Mouse (Mus musculus) neural tube, embryonic 14.5 days (tissue): ENCODE results near the gene Ptpn9. TPM values are rescaled to one million over a fixed set of nuclear protein-coding genes. Genes with fewer than 3 reads are reported as not detected.

Experiments
- ATAC-seq: fragments of 200-750 bp; cut with Nextera tagmentation; 2 replicates; pipeline ENCODE4 v1.8.0; 2017; ENCODE audit warnings: low read depth, mild to moderate bottlenecking, moderate TSS enrichment, moderate library complexity
- H3K27ac ChIP-seq: fragments of 300-500 bp; sonication (generic); 2 replicates; pipeline ENCODE4 v1.5.1; 2014; ENCODE audit warnings: low read depth, mild to moderate bottlenecking, control low read depth, low read length, moderate library complexity, mixed read lengths
- H3K27me3 ChIP-seq: fragments of 300-500 bp; sonication (generic); 2 replicates; pipeline ENCODE4 v1.6.1; 2014; ENCODE audit warnings: low read length; ENCODE audit not compliant: control insufficient read depth, insufficient read depth
- H3K36me3 ChIP-seq: fragments of 300-500 bp; sonication (generic); 2 replicates; pipeline ENCODE4 v1.6.1; 2014; ENCODE audit warnings: low read length, mixed read lengths; ENCODE audit not compliant: control insufficient read depth, insufficient read depth
- H3K4me1 ChIP-seq: fragments of 300-500 bp; sonication (generic); 2 replicates; pipeline ENCODE4 v1.6.1; 2014; ENCODE audit warnings: low read length; ENCODE audit not compliant: control insufficient read depth, insufficient read depth
- H3K4me2 ChIP-seq: fragments of 300-500 bp; sonication (generic); 2 replicates; pipeline ENCODE4 v1.6.1; 2014; ENCODE audit warnings: mild to moderate bottlenecking, low read depth, low read length, control low read depth
- H3K4me3 ChIP-seq: fragments of 300-500 bp; sonication (generic); 2 replicates; pipeline ENCODE4 v1.5.1; 2014; ENCODE audit warnings: low read depth, low read length, control low read depth, mixed read lengths
- H3K9ac ChIP-seq: fragments of 300-500 bp; sonication (generic); replicated peaks from 2 replicates; pipeline ENCODE4 v1.6.1; 2014; ENCODE audit warnings: low read depth, mild to moderate bottlenecking, control low read depth, low read length, mixed read lengths
- H3K9me3 ChIP-seq: fragments of 300-500 bp; sonication (generic); 2 replicates; pipeline ENCODE4 v1.6.1; 2016; ENCODE audit warnings: low read length; ENCODE audit not compliant: control insufficient read depth
- WGBS: fragments of 180-500 bp; shearing (Covaris S2); extraction: QIAGEN DNeasy Blood & Tissue Kit; methylation state at CpG from one replicate; pipeline ENCODE4 v1.1.7; 2014; 5-methylcytosine and 5-hydroxymethylcytosine counted together
- polyA plus RNA-seq: library from polyadenylated mRNA; unstranded; fragments of >200 nt; fragmentation: Nextera tagmentation; extraction: Ambion mirVana; gene quantifications from 2 replicates; pipeline ENCODE4 v1.2.1, GENCODE M21; 2014

The Ptpn9 gene
- polyA plus RNA-seq, 1 experiment from 2014 or later = 31.3 TPM

GRCm38 (mm10) chr9:57003011-57003410, 8.3 kb downstream of the Ptpn9 start:
- H3K27ac ChIP-seq = no peak overlapping the region
- no peak for ATAC-seq
- WGBS = 72% methylated on average over 4 of the region's 4 CpGs
- no peaks in the 10 kb centered on the region for H3K9me3 ChIP-seq
- no peak overlapping the region for H3K4me3 ChIP-seq
- no peaks in the 10 kb centered on the region for H3K27me3 ChIP-seq
- no peaks in the 10 kb centered on the region for H3K4me1 ChIP-seq
- H3K4me2 ChIP-seq = no peak overlapping the region
- H3K36me3 ChIP-seq = no peaks in the 10 kb centered on the region
- no peak overlapping the region for H3K9ac ChIP-seq

GRCm38 (mm10) chr9:57012393-57012792, 17.7 kb downstream of the Ptpn9 start:
- H3K27ac ChIP-seq = no peak overlapping the region
- H3K36me3 ChIP-seq = no peaks in the 10 kb centered on the region
- no peak overlapping the region for H3K4me3 ChIP-seq
- no peak for ATAC-seq
- WGBS = 86% methylated on average over 1 of the region's 1 CpGs
- H3K9ac ChIP-seq = no peak overlapping the region
- no peaks in the 10 kb centered on the region for H3K9me3 ChIP-seq
- H3K4me2 ChIP-seq = no peak overlapping the region
- H3K27me3 ChIP-seq = no peaks in the 10 kb centered on the region
- no peaks in the 10 kb centered on the region for H3K4me1 ChIP-seq

- whole genome bisulfite sequencing = 85% methylated on average over 4 of the region's 4 CpGs
- H3K4me1 ChIP-seq = no peaks in the 10 kb centered on the region
Observed at GRCm38 (mm10) chr9:57012895-57013294, 18.2 kb downstream of the Ptpn9 start.

GRCm38 (mm10) chr9:57013756-57014155, 19.0 kb downstream of the Ptpn9 start:
- Histone ChIP-seq H3K27me3 (no peaks in the 10 kb centered on the region), H3K4me2 (no peak overlapping the region), H3K9me3 (no peaks in the 10 kb centered on the region), H3K9ac (no peak overlapping the region), H3K4me1 (no peaks in the 10 kb centered on the region), H3K27ac (no peak overlapping the region), H3K36me3 (no peaks in the 10 kb centered on the region), H3K4me3 (no peak overlapping the region)
- no peak for ATAC-seq
- WGBS = 85% methylated on average over 1 of the region's 1 CpGs

More at GRCm38 (mm10) chr9:57012895-57013294, 18.2 kb downstream of the Ptpn9 start:
- no peak for ATAC-seq
- no peak overlapping the region for H3K9ac ChIP-seq
- no peak overlapping the region for H3K27ac ChIP-seq
- H3K4me3 ChIP-seq = no peak overlapping the region
- H3K36me3 ChIP-seq = no peaks in the 10 kb centered on the region
- H3K4me2 ChIP-seq = no peak overlapping the region
- no peaks in the 10 kb centered on the region for H3K27me3 ChIP-seq
- no peaks in the 10 kb centered on the region for H3K9me3 ChIP-seq

- Histone ChIP-seq H3K9ac (no peak overlapping the region), H3K36me3 (peaks cover 1% of the 10 kb centered on the region), H3K4me1 (no peaks in the 10 kb centered on the region), H3K27me3 (no peaks in the 10 kb centered on the region), H3K4me3 (no peak overlapping the region), H3K9me3 (no peaks in the 10 kb centered on the region), H3K27ac (no peak overlapping the region), H3K4me2 (no peak overlapping the region)
- WGBS = 91% methylated on average over 1 of the region's 1 CpGs
- no peak for ATAC-seq
Observed at GRCm38 (mm10) chr9:57014766-57015165, 20.0 kb downstream of the Ptpn9 start.

GRCm38 (mm10) chr9:57017631-57018030, 22.9 kb downstream of the Ptpn9 start:
- no peaks in the 10 kb centered on the region for H3K27me3 ChIP-seq
- H3K9me3 ChIP-seq = no peaks in the 10 kb centered on the region
- WGBS = 98% methylated on average over 1 of the region's 1 CpGs
- no peak overlapping the region for H3K4me3 ChIP-seq
- H3K4me2 ChIP-seq = no peak overlapping the region
- H3K9ac ChIP-seq = no peak overlapping the region
- no peak for ATAC-seq
- no peaks in the 10 kb centered on the region for H3K4me1 ChIP-seq
- peaks cover 20% of the 10 kb centered on the region for H3K36me3 ChIP-seq
- H3K27ac ChIP-seq = no peak overlapping the region

- no peak overlapping the region for H3K9ac ChIP-seq
- no peaks in the 10 kb centered on the region for H3K27me3 ChIP-seq
- no peak overlapping the region for H3K4me2 ChIP-seq
- no peaks in the 10 kb centered on the region for H3K4me1 ChIP-seq
- no peak for ATAC-seq
- H3K4me3 ChIP-seq = no peak overlapping the region
- no peaks in the 10 kb centered on the region for H3K9me3 ChIP-seq
- 100% methylated on average over 1 of the region's 1 CpGs for WGBS
- no peak overlapping the region for H3K27ac ChIP-seq
- peaks cover 11% of the 10 kb centered on the region; the same call in 1 of the 2 replicates for H3K36me3 ChIP-seq
Observed at GRCm38 (mm10) chr9:57031756-57032155, 37.0 kb downstream of the Ptpn9 start.

GRCm38 (mm10) chr9:57056237-57056636, 61.5 kb downstream of the Ptpn9 start:
- Histone ChIP-seq H3K4me2 (no peak overlapping the region), H3K4me1 (no peaks in the 10 kb centered on the region), H3K27ac (no peak overlapping the region), H3K9ac (no peak overlapping the region), H3K9me3 (no peaks in the 10 kb centered on the region), H3K4me3 (no peak overlapping the region), H3K27me3 (no peaks in the 10 kb centered on the region), H3K36me3 (peaks cover 21% of the 10 kb centered on the region)
- ATAC-seq = no peak
- WGBS = 93% methylated on average over 1 of the region's 1 CpGs

- Histone ChIP-seq H3K4me1 (no peaks in the 10 kb centered on the region), H3K36me3 (peaks cover 22% of the 10 kb centered on the region), H3K9ac (no peak overlapping the region), H3K4me3 (no peak overlapping the region), H3K9me3 (no peaks in the 10 kb centered on the region), H3K4me2 (no peak overlapping the region), H3K27me3 (no peaks in the 10 kb centered on the region), H3K27ac (no peak overlapping the region)
- WGBS = 95% methylated on average over 2 of the region's 2 CpGs
- ATAC-seq = no peak
Observed at GRCm38 (mm10) chr9:57064164-57064563, 69.4 kb downstream of the Ptpn9 start.

- 77% methylated on average over 3 of the region's 3 CpGs for WGBS
- no peak for ATAC-seq
- H3K9ac ChIP-seq = no peak overlapping the region
- no peak overlapping the region for H3K27ac ChIP-seq
- H3K4me3 ChIP-seq = no peak overlapping the region
- H3K9me3 ChIP-seq = no peaks in the 10 kb centered on the region
- H3K4me2 ChIP-seq = no peak overlapping the region
- H3K27me3 ChIP-seq = no peaks in the 10 kb centered on the region
- H3K36me3 ChIP-seq = no peaks in the 10 kb centered on the region
- H3K4me1 ChIP-seq = no peaks in the 10 kb centered on the region
Observed at GRCm38 (mm10) chr9:57068266-57068665, 73.5 kb downstream of the Ptpn9 start.
